Mouse (Mus musculus) thymus, adult 2 months (tissue): ENCODE measurements around the gene Gm28043.

ENCODE experiments used
- CTCF ChIP-seq: fragments of 200-500 bp; IDR thresholded peaks from 2 replicates; pipeline ENCODE4 v1.5.1; 2012; ENCODE audit warnings: mild to moderate bottlenecking, control low read depth, low read length, moderate library complexity, borderline replicate concordance; ENCODE audit not compliant: control insufficient read depth, poor library complexity, insufficient read depth; ENCODE audit errors: extremely low read depth
- POLR2A ChIP-seq: fragments of 200-500 bp; IDR thresholded peaks from 2 replicates; pipeline ENCODE4 v1.6.1; 2012; ENCODE audit warnings: mild to moderate bottlenecking, low read length, control low read depth, moderate library complexity; ENCODE audit not compliant: control insufficient read depth, poor library complexity, insufficient read depth; ENCODE audit errors: extremely low read depth

DNA sequence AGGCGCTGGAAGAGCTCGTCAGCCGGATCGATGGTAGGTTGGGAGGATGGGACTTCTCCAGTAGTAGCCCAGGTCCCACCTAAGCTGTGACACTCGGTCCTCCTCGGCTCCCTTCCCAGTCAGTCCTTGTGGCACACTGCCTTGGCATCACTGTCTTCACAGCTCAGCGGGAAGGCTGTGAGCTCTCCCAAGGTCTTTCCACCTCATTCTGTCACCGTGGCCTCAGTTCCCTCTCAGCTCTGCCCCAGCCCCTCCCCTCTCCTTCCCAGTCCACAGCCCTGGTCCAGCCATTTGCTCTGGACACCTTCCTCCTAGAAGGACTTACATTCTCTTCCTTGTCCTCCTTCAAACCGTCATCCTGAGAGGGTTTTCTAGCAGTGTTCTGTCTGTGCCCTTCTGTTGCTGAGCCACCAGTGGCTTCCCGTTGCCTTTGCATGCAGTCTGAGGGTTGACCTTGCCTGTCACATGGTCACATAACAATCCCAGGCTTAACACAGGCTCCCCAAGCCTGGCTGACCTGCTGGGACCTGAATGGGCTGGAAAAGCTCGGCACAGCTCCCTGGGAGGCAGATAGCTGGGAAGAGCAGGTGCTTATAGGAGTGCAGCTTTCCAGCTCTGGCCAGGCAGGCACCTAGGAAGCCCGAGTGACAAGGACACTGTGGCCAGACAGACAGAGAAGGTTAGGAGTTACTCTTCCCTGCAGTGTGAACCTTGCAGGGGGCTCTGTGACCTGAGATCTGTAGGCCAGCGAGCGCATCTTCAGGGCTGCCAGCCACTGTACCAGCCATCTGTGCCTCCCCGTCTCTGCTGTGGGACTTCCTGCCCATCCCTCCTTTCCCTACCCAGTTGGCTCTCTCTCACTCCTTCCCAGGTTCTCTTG is 18.5 kb upstream of the Gm28043 start:
- TF ChIP-seq POLR2A (no peak), CTCF (no peak)
